Mouse (Mus musculus): Measurements from ENCODE around the gene Rbms2.
A peak's percentile ranks its signal among the peaks of the same experiment; 100 is the strongest.
"Not testable (repeated sequence)": the region's sequence is repeated elsewhere in the genome, so short reads cannot be mapped to it uniquely, and the experiment has no call there.

The Rbms2 gene

DNA sequence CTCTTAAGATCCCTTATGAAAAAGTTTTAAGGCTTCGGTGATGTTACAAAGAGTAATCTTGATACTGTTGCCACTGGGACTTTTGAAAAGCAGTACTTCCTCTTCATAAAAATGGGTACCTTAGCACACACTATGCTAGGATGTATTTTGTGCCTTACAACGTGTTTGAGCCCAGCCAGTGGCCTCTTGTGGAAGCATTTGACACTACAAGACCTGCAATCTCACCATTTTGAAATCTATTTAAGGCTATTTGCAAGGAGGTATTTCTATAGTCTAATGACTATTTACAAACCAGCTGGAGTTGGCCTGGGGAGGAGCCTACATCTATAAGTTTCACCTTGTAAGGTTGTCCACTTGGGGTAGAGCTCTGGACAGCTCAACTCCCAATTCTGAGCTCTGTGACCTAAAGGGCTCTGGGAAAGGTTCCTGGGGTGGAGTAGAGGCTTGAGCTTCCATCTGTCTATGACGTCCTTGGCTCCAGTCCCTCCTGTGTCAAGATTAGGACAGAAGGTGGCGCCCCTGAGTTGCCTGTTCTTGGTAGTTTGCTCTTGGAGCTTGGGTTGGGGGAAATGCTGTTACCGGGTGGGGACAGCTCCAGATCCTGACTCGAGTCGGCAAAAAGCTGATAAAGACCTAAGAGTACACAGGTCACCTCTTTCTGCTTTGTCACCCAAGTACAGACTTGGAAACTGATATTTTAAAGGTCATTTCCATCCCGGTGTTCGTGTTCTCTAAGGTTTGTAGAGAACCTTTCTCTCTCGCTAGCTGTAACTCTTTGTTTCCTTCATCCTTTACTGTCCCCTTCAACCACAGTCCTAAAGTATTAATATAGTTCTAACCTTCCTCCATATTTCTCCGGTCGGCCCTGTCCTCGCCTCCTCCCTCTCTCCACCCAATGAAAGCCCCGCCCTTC is 89.2 kb downstream of the Rbms2 start:
- DNase-seq = peak; percentile 89 to 90

DNA sequence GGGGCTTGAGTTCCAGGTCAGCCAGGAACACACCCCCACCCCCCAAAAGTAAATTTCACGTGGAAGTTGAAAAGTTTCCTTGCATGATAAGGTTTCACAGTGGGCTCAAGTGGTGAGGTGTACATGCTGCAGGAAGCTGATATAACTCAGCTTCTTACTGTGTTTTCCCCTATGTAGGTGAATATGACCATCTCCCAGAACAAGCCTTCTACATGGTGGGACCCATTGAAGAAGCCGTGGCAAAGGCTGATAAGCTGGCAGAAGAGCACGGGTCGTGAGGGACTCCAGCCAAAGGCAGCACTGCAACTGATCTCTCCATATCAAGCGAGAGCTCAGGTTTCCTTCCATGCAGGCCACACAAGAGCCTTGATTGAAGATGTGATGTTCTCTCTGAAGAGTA is 90.3 kb downstream of the Rbms2 start:
- no peak for DNase-seq

GRCm38 (mm10) chr10:128088181-128088580 is 91.9 kb downstream of the Rbms2 start:
- DNase-seq = no peak

- not testable (repeated sequence) for DNase-seq
Measured at GRCm38 (mm10) chr10:128087216-128087615, 92.9 kb downstream of the Rbms2 start.

- peak in 1 of 2 experiments; percentile 24 for DNase-seq
Measured at GRCm38 (mm10) chr10:128086391-128086790, 93.7 kb downstream of the Rbms2 start.

DNA sequence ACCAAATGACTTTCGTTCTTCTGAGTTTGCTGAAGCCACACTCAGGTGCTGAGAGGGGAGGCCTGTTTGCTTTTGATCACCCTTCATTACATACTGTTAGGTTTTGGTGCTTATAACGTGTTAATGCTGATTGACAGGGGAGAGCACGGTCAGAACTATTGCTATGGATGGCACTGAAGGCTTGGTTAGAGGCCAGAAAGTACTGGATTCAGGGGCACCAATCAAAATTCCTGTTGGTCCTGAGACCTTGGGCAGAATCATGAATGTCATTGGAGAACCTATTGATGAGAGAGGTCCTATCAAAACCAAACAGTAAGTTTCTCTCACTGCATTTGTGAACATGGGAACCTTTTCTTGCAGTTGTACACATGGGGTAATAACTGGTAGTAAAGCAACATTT is 95.9 kb downstream of the Rbms2 start:
- DNase-seq = no peak

GRCm38 (mm10) chr10:128083688-128084087 is 96.4 kb downstream of the Rbms2 start:
- no peak for DNase-seq

DNA sequence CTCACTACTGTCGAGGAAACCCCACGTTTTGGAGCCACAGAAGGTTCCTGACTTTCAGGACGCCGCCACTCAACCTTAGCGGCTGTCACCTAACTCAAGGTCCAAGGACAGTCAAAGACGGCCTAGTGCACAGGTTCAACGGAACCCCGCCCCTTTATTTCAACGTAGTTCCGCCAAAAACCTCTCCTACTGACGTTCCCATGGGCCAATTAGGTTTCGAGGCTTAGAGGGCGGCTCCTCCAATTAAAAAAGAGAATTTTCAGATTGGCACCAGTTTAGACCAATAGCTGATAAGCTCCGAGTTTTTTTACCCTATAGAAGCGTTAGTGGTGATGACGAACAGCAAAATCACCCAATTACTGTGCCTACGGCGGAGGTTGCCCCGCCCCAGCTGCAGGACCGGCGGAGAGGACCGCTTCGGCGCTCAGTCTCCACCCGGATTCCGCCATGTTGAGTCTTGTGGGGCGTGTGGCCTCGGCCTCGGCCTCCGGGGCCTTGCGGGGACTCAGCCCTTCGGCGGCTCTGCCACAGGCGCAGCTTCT is 97.1 kb downstream of the Rbms2 start, which contains the start of gene Atp5b:
Gene Atp5b (plus strand): TSS at position 394 of the 542 bp plus-strand sequence.
- DNase-seq = peak; percentile 96 to 97

- DNase-seq = no peak
Measured at GRCm38 (mm10) chr10:128082477-128082808, 97.7 kb downstream of the Rbms2 start.

DNA sequence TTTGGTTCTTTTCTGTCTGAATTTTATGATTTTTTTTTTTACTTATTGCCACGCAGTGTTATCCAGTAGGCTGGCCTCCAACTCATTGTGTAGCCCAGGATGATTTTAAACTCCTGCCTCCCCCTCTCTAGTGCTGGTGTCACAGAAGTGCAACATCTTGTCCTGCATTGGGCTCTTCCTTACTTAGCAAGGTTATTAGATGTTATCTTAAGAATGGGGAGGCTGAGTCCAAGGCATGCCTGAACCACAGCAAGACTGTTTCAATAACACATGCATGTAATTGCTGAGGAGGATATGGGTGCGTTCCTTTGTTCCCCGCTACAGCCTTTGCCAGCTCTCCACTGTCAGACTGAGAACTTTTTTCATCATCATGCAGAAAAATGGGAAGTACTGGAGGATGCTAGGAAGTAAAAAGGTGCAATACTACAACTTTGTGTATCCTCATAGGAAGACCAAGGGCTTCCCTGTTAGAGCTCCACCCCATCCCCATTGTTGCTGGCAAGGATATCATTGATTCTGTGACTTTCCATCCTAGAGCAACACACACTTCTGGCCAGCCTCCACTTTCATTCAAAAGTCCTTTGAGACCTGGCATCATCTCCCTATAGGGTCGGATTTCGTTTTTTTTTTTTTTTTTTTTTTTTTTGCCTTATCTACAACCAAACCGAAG is 98.2 kb downstream of the Rbms2 start:
- no peak for DNase-seq

Data from thymus, postnatal 36 days (tissue).